Mouse (Mus musculus): ENCODE results near the gene Park7.

The Park7 gene

DNA sequence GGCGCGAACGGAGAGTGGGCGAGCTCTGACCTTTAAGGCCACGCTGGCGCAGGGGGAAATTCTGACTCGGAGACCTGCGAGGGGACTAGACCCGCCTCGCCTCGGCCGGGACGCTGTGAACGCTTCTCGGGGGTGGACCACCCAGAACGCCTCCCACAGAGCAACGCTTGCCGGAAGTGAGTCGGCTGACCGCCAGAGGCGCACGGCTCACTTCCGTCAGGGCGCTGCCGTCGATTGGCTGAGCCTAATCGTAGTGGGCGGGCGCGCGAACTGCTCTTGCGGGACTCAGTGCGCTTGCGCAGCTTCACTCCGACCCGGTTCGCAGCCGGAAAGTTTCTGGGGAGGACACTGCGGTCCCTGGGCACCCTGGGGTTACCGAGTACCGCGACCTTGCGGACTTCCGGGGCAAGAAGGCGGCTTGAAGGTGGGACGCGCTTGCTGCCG lies at the start of gene Park7, which contains the start of gene Tnfrsf9:
TSS of gene Park7 (minus strand) at position 148 of the 444 bp plus-strand sequence.
TSS of gene Tnfrsf9 (plus strand) at position 273 of the 444 bp plus-strand sequence.
- peak; percentile 97 for DNase-seq

DNA sequence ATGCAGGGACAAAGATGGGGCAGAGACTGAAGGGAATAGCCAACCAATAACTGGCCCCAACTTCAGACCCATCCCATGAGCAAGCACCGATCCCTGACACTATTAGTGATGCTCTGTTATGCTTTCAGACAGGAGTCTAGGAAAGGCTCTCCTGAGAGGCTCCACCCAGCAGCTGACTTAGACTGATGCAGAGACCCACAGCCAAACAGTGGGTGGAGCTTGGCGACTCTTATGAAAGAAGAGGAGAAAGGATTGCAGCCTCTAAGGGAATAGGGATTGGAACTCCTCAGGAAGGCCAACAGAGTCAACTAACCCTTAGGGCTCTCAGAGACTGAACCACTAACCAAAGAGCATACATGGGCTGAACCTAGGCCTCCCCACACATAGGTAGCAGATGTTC lies 49.5 kb upstream of the Park7 start:
- no peak for DNase-seq

DNA sequence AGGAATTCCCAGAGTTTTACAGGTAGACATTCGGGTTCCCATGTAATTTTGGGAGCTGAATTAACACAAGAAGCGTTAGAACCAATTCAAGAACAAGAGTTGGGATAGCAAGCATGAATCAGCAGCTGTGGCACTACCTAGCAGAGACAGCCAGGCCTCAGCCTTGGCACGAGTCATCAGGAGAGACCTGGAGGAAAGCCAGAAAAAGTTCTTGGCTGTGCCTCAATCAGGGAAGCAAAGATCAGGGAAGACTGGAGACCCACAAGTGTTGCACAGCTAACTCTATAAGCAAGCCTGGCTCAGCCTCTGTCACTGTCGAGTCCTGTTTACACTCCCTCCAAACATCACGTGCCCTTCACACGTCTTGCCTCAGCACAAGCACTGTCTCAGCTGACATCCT lies 48.0 kb upstream of the Park7 start:
- DNase-seq = peak; percentile 61

GRCm38 (mm10) chr4:150958536-150958935 lies 44.3 kb upstream of the Park7 start:
- DNase-seq = no peak

DNA sequence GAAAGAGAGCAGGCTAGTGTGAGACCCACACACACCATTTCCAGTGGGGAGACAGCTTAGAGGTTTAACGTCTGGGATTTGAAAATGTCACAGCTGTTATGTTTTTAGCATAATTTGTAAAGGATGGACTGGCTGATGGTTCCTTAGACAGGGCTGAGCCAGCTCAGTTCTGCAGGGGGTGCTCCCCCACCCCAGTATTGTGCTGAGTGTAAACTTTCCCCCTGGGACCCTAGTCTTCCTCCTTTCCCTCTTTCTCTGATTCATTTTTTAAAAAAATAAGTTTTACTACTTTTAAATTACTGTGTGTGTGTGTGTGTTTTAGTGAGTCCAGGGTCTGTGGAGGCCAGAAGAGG lies 42.8 kb upstream of the Park7 start:
- DNase-seq = no peak

DNA sequence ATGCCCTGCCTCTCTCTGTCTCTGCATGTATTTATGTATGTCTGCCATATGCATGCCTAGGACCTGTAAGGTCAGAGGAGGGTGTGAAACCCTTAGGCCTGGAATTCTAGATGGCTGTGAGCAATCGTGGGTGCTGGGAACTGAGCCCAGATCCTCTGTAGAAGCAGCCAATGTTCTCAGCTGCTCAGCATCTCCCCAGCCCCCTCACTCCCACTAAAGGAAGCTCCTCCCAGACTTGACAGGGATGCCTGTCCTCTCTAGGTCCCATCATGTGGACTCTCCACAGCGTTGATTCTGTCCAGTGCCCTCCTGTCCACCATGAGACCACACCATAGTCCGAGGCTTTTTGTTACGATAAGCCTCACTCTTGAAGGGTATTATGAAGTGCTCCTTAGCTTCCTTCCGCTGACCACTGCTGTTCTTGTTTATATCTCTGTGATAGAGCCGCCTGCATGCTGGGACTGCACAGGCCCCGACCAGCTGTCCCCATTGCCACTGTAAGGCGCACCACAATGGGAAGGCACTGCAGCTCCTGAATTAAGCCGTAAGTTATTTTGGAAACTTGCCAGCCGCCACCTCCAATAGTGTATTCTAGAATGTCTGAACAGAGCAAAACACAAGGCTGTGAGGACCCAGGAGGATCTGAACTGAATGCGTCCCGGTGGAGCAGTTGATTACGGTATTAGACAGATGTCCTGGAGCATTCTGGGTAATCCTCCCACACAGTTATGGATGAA lies 42.3 kb upstream of the Park7 start:
- DNase-seq = no peak

- no peak for DNase-seq
Measured at GRCm38 (mm10) chr4:150950972-150951371, 36.7 kb upstream of the Park7 start.

- DNase-seq = no peak
Measured at GRCm38 (mm10) chr4:150944707-150945106, 30.5 kb upstream of the Park7 start.

DNA sequence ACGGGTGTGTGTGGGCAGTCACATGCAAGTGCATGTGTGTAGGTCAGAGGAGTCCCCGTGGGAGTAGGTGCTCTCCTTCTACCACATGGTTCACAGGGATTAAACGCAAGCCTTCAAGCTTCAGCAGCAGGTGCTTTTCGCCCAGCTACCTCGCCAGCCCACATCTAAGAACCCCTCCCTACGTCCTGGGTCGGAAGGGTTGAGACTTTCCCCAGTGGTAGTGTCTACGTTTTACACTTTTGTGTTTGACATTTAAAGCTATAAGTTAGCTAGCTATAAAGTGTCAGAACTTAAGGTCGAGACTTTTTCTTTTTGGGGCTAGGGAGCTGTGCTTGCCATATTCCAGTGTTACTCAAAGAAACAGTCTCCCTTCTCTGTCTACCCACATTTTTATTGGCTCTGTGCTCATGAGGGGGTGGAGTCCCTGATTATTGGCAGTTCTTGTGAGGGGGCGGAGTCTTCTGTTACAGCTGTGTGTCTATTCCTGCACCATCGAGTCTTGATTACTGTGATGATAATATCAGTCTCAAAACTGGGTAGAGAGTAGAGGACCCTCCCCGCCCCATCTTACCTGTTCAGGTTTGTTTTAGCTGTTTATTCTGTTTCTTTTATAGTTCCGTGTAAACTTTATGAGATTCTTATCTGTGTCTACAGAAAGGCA lies 25.9 kb upstream of the Park7 start:
- DNase-seq = no peak

GRCm38 (mm10) chr4:150938063-150938452 lies 23.8 kb upstream of the Park7 start:
- no peak for DNase-seq

GRCm38 (mm10) chr4:150937293-150938062 lies 23.2 kb upstream of the Park7 start:
- DNase-seq = peak; percentile 12

DNA sequence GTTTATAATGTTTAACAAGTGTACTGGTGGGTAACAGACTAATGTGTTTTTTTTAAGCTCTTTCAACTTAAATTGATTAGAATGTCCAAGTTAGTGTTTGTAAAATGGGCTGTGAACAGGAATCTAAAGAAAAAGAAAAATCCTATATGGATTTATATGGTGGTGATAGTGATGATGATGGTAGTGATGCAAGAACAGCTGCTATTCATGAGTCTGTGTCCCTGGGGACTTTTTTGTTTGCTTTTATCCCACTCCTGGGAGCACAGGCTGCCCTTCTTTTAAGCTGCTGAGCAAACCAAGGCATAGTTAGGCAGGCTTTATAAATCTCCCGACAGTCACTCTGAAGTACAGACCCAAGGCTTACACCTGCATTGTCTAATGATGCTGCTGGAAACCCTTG lies 19.3 kb upstream of the Park7 start:
- DNase-seq = no peak

DNA sequence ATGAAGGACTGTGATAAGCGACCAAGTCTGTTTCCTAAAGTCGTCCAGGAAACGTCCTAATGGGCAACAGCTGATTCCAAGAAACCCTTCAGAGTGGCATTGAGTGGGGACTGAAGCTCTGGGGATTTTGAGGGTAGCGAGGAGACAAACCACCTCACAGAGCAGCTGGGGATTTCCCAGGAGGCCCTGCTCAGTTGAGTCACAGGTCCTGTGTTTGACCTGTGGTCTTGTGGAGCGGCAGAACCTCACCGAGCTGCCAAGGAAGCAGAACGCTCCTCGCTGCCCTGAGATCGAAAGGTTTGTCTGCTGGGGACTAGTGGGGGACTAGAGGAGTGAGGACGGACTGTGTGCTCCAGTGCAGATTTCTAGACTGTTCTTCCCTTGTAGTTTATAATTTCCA lies 13.6 kb upstream of the Park7 start:
- DNase-seq = no peak

DNA sequence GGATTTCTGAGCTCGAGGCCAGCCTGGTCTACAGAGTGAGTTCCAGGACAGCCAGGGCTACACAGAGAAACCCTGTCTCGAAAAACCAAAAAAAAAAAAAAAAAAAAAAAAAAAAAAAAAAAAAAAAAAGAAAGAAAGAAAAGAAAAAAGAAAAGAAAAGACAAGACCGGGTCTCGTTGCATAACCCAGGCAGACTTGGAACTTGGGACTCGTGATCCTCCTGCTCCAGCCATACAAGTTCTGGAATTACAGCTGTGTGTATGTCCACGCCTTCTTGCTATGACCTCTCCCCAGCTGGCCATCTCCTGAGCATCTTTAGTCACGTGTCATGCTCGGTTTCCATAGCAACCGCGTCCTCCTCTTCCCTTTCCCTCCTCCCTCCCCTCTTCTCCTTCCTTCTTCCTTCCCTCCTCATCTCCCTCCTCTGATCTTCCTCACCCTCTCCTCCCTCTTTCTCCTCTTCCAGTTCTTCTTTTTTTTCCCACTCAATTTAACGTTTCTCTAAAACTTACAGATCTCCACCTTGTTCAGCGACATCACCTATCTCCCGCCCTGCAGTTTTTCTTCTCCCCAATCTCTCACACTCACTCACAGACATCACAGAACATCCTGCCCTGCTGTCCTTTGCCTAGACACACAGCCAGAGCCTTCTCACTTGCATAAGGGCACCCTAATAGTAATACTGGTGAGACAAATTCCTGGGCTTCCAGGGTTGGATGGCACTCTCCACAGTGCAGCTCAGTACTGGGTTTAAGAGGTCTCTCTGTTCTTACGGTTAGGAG lies 12.9 kb upstream of the Park7 start:
- no peak for DNase-seq

GRCm38 (mm10) chr4:150925923-150926322 lies 11.7 kb upstream of the Park7 start:
- DNase-seq = no peak

DNA sequence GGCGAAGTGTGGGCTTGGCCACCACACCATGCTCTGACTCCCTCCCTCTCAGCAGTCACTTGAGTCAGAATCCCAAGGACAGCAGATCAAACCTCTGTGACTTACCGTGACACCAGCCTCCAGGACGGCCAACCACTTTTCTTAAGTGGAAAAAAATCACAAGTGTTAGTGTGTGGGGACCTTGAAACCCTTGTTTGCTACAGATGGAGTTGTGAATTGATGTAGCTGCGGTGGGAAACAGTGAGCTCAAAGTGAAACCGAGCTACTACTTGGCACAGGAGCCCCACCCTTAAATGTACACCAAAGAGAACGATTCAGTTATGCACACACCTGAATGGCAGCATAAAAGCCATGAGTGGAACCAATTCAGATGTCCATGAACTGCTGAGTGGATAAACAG lies 10.7 kb upstream of the Park7 start:
- DNase-seq = no peak

DNA sequence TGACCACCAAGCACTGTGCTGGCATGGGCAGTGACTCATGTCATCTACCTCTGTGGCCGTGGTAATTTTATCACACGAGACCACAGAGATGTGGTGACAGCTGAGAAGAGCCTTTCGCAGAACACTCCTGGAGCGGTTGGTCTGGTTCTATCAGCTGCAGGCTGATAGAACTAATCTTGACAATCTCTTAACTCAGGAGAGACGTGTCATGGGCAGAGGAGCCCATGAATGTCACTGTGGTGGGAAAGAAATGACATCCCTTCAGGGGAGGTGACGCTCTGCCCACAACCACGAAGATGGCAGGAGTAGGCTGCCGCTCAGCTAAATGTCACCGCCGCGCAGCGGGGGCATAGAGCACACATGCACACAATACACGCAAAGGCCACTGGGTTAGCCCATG lies 10.1 kb upstream of the Park7 start:
- DNase-seq = no peak

DNA sequence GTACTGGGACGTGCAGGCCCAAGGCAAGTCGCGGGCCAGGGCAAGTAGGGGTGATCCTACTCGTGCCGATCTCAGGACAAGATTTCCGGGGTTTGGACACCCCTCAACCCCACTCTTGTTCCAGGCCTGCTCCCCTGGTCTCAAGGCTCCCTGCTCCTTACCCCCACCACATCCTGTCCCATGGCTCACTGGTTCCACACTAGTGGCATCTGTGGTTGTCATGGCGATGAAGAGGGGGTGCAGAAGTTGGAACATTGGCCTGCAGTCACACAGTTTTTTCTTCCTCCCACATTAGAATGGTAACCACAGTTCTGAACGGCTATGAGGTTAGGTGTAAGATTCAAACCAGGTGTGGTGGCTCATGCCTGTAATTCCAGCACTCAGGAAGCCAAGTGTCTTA lies 7.0 kb upstream of the Park7 start:
- DNase-seq = no peak

DNA sequence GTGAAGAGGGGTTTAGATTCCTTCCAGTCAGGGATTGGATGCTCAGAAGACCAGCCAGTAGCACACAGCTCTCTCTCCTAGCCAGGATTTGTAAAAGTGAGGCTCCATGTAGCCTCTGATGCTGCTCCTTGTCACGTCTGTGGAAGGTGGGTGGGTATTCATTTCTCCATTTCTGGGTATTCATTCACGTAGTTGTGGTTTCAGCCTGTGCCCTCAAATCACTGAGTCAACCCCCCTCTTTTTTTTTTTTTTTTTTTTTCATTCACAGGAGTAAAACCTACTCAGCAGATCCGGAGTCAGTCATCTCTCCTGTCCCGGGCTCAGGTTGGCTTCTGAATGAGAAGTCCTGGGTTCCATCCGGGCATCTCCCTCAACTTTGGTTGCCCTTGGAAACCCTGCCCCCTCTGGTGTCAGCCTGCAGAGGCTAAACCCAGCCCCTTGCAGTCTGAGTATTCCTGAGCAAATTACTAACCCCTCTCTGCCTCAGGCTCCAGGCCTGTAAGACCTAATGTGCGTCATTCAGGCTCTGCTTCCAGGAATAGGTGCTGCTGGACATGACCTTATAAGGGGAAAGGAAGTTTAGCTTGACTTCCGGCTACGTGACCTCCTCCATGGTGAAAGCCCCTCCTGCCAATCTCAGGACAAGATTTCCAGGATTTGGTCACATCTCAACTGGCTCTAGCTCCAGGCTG lies 3.2 kb upstream of the Park7 start:
- DNase-seq = no peak

- DNase-seq = no peak
Measured at GRCm38 (mm10) chr4:150915181-150915906, 1.1 kb upstream of the Park7 start.

DNA sequence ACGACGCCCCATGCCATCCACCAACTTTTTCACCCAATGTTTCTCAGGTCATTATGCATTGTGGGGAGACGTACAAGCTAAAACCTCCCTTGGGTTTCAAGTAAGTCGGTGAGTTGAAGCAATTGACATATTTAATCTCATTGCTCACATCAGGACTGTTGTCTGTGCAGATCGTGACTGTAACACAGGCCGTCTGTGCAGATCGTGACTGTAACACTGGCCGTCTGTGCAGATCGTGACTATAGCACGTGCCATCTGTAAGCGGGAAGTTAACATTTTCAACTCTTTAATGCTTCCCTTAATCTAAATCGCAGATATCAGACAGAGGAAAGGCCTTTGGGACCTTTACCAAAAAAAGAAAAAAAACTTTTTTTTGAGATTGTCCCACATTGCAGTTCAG lies 494 bp downstream of the Park7 start:
- no peak for DNase-seq
